Mouse (Mus musculus): ENCODE data around the gene Ppt2. TPM values are rescaled to one million over a fixed set of nuclear protein-coding genes. Genes with fewer than 3 reads are reported as not detected.

Ppt2 gene
- total RNA-seq (2023), result 22.5 TPM

GRCm38 (mm10) chr17:34627943-34628643 lies at the start of gene Ppt2:
Gene Ppt2 (minus strand): TSS chr17:34628510.

GRCm38 (mm10) chr17:34670235-34670634 lies 41.9 kb upstream of the Ppt2 start, which contains the start of gene Tnxb:
Gene Tnxb (plus strand): TSS chr17:34670535.

DNA sequence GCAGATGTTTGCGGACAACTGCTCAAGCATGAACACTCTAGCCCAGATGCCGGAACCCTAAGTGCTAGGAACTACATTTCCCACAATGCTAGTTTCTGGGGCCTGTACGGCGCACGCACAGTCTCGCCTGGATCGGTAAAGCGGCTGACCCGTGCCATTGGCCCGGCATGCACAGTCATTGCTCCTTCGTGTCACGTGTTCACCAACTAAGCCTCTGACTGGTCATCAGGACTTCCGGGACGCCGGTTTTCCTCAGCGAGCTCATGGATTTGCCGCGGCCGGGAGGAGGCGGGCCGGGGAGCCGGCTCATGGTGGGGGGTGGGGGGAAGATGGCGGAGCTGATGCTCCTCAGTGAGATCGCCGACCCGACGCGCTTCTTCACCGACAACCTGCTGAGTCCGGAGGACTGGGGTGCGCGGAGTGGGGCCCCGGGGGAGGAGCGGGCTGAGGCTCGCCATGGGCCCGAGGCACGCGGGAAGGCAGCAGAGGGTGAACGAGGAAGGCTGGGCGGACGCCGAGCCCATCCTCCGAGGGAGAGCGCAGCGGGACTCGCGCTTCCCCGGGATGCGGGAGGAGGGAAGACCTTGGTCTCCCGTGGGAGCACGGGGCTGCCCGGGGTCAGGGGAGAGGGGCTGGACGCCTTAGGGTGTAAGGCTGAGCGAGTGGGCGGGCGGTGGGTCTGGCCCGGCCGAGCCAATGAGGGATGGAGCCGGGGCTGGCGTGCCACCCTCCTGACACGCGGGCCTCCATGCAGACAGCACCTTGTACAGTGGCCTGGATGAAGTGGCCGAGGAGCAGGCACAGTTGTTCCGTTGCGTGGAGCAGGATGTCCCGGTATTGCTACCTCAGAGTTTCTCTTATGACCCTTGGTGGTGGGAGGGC lies 18.8 kb upstream of the Ppt2 start, which contains the start of gene Atf6b:
Gene Atf6b, plus strand, starts transcription at position 241 of the 882 bp plus-strand sequence.

DNA sequence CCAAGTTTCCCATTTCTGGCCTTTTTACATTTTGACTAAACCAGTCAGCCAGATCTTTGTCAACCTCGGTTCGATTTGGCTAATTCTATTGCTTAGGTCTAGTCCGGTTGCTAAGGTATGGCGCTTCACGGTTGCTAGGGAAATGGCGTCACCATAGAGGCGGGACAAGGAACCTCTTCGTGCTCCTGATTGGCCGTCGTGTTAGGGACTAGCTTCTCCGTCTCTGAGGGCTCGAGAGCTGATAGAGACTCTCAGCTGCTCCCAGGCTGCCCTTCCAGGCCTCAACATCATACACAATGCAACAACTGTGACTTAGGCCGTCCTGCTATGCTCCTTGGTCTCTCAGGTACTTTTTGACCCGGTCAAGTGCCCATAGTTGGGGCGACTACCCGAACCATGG lies 16.3 kb upstream of the Ppt2 start, which contains the start of gene Fkbpl:
Gene Fkbpl, plus strand, starts transcription at position 157 of the 400 bp plus-strand sequence.

GRCm38 (mm10) chr17:34629221-34629751 lies 976 bp upstream of the Ppt2 start, which contains the start of gene Prrt1:
Gene Prrt1 (plus strand): TSS chr17:34629533.

DNA sequence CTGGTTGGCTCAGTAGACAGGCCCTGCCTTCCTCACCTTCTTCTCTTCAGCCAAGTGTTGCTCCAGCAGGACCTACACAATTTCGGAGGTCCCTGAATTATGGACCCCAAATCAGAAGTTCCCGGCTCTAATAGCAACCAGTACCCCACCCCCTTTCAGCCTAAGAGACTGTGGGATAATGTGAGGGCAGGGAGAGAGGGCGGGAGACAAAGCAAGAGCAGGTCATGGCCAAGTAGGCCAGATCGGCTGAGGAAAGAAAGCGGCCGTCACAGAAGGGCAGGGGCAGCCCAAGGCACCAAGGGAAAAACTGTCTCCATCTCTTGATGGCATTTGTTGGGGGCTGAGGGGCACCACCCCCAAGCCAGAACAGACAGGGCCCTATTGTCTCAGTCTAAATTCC lies 12.4 kb downstream of the Ppt2 start, which contains the start of gene Egfl8:
Gene Egfl8, minus strand, starts transcription at position 101 of the 400 bp plus-strand sequence.

GRCm38 (mm10) chr17:34604061-34604508 lies 24.2 kb downstream of the Ppt2 start, which contains the start of gene Agpat1:
Gene Agpat1 (plus strand): TSS chr17:34604262.

DNA sequence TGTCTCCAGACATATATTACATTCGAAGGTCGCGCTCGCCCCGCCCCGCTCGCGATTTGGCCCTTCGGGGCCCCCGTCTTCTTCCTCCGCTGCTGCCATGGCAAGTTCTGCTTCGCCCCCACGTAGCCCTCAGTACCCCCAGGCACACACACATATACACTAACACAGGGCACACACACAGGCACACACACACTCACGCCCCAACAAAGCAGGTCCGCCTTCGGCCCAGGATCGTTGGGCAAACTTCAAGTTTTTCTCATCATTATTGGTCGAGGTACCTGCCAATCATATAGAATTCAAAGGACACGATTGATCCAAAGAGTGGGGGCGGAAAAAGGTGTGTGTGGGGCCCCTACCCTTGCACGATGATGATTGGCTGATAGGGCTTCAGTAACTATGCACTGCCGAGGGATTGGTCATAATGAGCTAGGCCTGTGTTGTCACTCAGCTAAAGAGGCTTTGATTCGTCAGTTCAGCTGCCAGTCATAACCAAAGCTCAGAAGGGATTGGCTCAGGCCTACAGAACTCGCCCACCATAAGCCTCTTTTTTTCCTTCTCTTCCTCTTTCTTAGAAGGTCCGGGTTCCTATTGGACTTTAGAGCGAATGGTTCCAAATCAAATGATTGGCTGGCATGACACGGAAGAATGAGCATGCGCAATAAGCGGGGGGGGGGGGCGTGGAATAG lies 24.8 kb downstream of the Ppt2 start, which contains the start of gene Rnf5:
Gene Rnf5, minus strand, starts transcription at position 316 of the 686 bp plus-strand sequence.

GRCm38 (mm10) chr17:34597566-34598095 lies 30.7 kb downstream of the Ppt2 start, which contains the start of gene Ager:
Gene Ager (plus strand): TSS chr17:34597862.

GRCm38 (mm10) chr17:34591029-34591993 lies 37.0 kb downstream of the Ppt2 start, which contains the start of gene Pbx2:
Gene Pbx2 (plus strand): TSS chr17:34591266.

DNA sequence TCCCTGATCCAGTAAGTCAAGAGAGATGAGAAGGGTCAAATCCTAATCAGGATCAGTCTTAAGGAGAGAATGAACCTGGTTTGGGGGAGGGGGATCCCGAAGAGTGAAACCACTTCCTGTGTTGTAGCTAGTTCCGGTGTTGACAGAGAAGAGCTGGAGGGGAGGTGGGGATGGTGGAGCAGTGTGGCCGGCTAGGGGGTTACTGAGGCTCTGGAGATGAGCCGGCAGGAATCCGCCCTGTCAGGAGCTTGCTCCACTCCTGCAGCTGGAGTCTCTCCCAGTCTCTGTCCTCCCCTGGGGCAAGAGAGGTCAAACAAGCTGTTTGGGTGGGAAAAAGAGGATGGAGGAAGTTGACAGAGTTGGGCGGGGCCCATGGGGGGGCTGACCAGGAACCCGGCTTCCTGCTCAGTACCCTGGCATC lies 38.6 kb downstream of the Ppt2 start, which contains the start of gene Gpsm3:
Gene Gpsm3, plus strand, starts transcription at position 126 of the 421 bp plus-strand sequence.

Other genes starting within 250 kb of the Ppt2 start
- 0.95 TPM for gene BC051142, start 229.7 kb downstream of the Ppt2 start, total RNA-seq (2023)
- not detected for gene Btnl4, start 151.2 kb downstream of the Ppt2 start, total RNA-seq (2023)
- not detected for gene Btnl6, start 111.2 kb downstream of the Ppt2 start, total RNA-seq (2023)
- gene Notch4, start 64.2 kb downstream of the Ppt2 start, total RNA-seq (2023), result 0.67 TPM
- 188 TPM for gene Gpsm3, start 38.7 kb downstream of the Ppt2 start, total RNA-seq (2023)
- gene Pbx2, start 37.2 kb downstream of the Ppt2 start, total RNA-seq (2023), result 45.2 TPM
- gene Ager, start 30.6 kb downstream of the Ppt2 start, total RNA-seq (2023), result 4.8 TPM
- gene Rnf5, start 24.8 kb downstream of the Ppt2 start, total RNA-seq (2023), result 29.0 TPM
- 54.0 TPM for gene Agpat1, start 24.2 kb downstream of the Ppt2 start, total RNA-seq (2023)
- 4.3 TPM for gene Egfl8, start 12.5 kb downstream of the Ppt2 start, total RNA-seq (2023)
- 15.2 TPM for gene Prrt1, start 1.0 kb upstream of the Ppt2 start, total RNA-seq (2023)
- gene Fkbpl, start 16.3 kb upstream of the Ppt2 start, total RNA-seq (2023), result 3.1 TPM
- 47.8 TPM for gene Atf6b, start 18.6 kb upstream of the Ppt2 start, total RNA-seq (2023)
- gene Tnxb, start 42.0 kb upstream of the Ppt2 start, total RNA-seq (2023), result 0.09 TPM
- gene C4b, start 115.4 kb upstream of the Ppt2 start, total RNA-seq (2023), result 1.3 TPM
- gene Cyp21a1, start 176.1 kb upstream of the Ppt2 start, total RNA-seq (2023), result not detected
- 62.5 TPM for gene Stk19, start 208.4 kb upstream of the Ppt2 start, total RNA-seq (2023)
- gene Dxo, start 208.5 kb upstream of the Ppt2 start, total RNA-seq (2023), result 76.5 TPM
- 106 TPM for gene Skiv2l, start 221.7 kb upstream of the Ppt2 start, total RNA-seq (2023)
- 31.0 TPM for gene Nelfe, start 221.9 kb upstream of the Ppt2 start, total RNA-seq (2023)
- 0.61 TPM for gene Cfb, start 234.0 kb upstream of the Ppt2 start, total RNA-seq (2023)

Data from CD8-positive naive resting alpha-beta T cell, adult 57 days (primary cell).